Mouse (Mus musculus): ENCODE measurements around the gene Pde4a. TPM values are rescaled to one million over a fixed set of nuclear protein-coding genes. Genes with fewer than 3 reads are reported as not detected.
"Not testable (repeated sequence)": the region's sequence is repeated elsewhere in the genome, so short reads cannot be mapped to it uniquely, and the experiment has no call there.

The Pde4a gene
- polyA plus RNA-seq, 1 experiment from 2014 or later: 4.7 TPM

DNA sequence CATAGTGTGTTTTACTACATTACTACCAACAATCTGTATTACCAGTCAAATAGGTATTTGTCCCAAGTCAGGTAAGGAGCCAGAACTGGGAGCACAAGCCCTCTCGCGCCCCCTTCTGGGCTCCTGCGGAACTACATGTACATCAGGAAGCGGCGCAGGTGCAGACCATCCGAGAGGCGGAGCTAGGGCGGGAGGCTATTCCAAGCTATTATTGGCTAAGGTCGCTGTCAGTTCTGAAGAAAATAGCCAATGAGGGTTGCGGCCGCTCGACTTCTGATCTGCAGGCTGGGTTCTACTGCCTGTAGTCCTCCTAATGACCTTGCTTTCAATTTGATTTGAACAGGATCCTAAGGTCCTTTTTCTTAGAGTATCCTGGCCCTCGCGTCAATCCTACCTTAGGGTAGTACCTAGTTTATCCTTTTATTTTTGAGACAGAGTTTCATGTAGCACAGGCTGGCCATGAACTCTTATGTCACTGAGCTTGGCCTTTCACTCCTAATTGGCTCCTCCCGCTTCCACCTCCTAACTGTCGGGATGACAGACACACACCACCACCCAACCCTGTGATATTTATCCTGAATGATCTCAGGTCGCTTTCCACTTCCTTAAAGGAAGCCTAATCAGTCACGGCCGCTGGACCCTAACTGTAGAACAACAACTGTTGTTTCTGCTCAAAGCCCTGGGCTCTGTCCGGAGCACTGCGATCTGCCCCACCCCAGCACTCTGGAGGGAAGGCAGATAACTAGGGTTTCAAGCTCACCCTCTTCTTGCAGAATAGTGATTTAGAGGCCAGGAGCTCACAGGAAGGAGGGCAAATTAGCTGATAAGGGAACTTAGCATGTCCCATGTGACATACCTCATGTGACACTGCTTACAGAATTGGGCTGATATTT, 55.2 kb downstream of the Pde4a start:
- Histone ChIP-seq H3K9ac (ENCODE audit: low read length) (peak overlapping the region; percentile 13), H3K27ac (ENCODE audit: low read length) (peak overlapping the region; percentile 34; the same call in 1 of the 2 replicates), H3K36me3 (ENCODE audit: control insufficient read depth, insufficient read depth, low read length) (no peaks in the 10 kb centered on the region), H3K4me1 (ENCODE audit: control insufficient read depth, insufficient read depth, low read length) (0 out of 2 replicates have a peak, but pooled peaks cover 4% of the 10 kb centered on the region), H3K4me3 (replicated peaks; ENCODE audit: low read length) (peak overlapping the region; percentile 34), H3K4me2 (ENCODE audit: low read depth, low read length) (peak overlapping the region; percentile 53), H3K9me3 (replicated peaks; ENCODE audit: control insufficient read depth, low read length) (no peaks in the 10 kb centered on the region), H3K27me3 (ENCODE audit: control insufficient read depth, insufficient read depth, low read length) (no peaks in the 10 kb centered on the region)
- ATAC-seq (ENCODE audit: insufficient read depth, low FRiP score): peak; percentile 89; the same call in 1 of the 2 replicates
- 13% methylated on average over 21 of the region's 21 CpGs for WGBS

DNA sequence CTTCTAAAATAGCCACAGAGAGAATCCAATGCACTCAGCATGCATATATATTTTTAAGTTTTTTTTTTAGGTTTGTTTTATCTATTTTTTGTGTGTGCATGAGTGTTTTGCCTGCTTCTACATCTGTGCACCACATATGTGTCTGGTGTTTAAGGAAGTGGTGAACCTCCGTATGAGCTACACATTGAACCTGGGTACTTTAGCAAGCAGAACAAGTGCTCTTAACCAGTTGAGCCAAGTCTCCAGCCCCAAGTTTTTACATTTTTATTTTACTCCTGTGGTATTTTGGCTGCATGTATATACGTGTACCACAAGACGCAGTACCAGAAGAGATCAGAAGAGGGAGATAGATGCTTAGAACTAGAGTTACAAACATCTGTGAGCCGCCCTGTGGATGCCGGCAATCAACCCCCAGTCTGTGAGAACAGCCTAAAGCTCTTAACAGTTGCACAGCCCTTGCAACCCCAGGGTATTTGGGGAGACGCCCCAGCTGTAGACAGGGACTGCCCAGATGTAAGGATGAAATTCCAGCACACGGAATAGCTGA, 55.9 kb downstream of the Pde4a start:
- Histone ChIP-seq H3K27ac (ENCODE audit: low read length) (no peak overlapping the region), H3K9me3 (replicated peaks; ENCODE audit: control insufficient read depth, low read length) (no peaks in the 10 kb centered on the region), H3K4me2 (ENCODE audit: low read depth, low read length) (no peak overlapping the region; the same call in 1 of the 2 replicates), H3K36me3 (ENCODE audit: control insufficient read depth, insufficient read depth, low read length) (no peaks in the 10 kb centered on the region), H3K27me3 (ENCODE audit: control insufficient read depth, insufficient read depth, low read length) (no peaks in the 10 kb centered on the region), H3K4me1 (ENCODE audit: control insufficient read depth, insufficient read depth, low read length) (0 out of 2 replicates have a peak, but pooled peaks cover 4% of the 10 kb centered on the region), H3K9ac (ENCODE audit: low read length) (no peak overlapping the region), H3K4me3 (replicated peaks; ENCODE audit: low read length) (no peak overlapping the region)
- no peak for ATAC-seq (ENCODE audit: insufficient read depth, low FRiP score)
- WGBS: 17% methylated on average over 7 of the region's 7 CpGs

DNA sequence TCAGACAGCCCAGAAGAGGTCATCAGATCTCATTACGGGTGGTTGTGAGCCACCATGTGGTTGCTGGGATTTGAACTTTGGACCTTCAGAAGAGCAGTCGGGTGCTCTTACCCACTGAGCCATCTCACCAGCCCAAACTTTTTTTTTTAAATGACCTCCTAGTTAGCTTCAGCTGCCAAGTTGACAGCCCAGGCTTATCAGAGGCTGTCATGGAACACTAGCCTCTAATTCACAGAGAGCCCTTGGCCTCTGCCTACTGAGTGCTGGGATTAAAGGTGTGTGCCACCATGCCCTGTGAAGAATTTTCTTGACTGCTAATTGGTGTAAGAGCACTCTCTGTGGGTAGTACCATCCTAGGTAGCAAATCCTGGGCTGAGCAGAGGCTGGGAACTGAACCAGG, 58.0 kb downstream of the Pde4a start:
- not testable (repeated sequence) for H3K27me3 ChIP-seq (ENCODE audit: control insufficient read depth, insufficient read depth, low read length); H3K4me3 ChIP-seq (replicated peaks; ENCODE audit: low read length); ATAC-seq (ENCODE audit: insufficient read depth, low FRiP score); H3K9me3 ChIP-seq (replicated peaks; ENCODE audit: control insufficient read depth, low read length); H3K36me3 ChIP-seq (ENCODE audit: control insufficient read depth, insufficient read depth, low read length); H3K4me1 ChIP-seq (ENCODE audit: control insufficient read depth, insufficient read depth, low read length); H3K9ac ChIP-seq (ENCODE audit: low read length); H3K27ac ChIP-seq (ENCODE audit: low read length); H3K4me2 ChIP-seq (ENCODE audit: low read depth, low read length)
- WGBS: 89% methylated on average over 1 of the region's 2 CpGs

DNA sequence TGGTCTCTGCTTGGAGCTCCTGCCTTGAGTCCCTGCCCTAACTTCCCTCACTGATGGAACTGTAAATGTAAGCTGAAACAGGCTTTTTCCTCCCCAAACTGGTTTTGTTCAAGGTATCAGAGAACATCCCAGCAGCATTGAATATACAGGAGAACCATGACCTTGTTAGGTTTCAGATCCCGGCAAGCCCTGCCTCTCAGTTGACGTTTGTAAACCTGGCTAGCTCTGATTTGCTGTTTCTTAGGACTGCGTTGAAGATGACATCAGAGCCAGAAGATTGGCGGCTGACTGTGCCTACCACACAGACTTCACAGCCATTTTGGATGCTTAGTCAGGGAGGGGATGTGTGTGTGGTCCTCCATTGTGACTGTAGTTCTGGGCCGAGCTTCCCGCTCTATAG, 58.4 kb downstream of the Pde4a start:
- no peak overlapping the region for H3K4me2 ChIP-seq (ENCODE audit: low read depth, low read length)
- no peak overlapping the region for H3K27ac ChIP-seq (ENCODE audit: low read length)
- no peaks in the 10 kb centered on the region for H3K9me3 ChIP-seq (replicated peaks; ENCODE audit: control insufficient read depth, low read length)
- no peak overlapping the region for H3K4me3 ChIP-seq (replicated peaks; ENCODE audit: low read length)
- H3K36me3 ChIP-seq (ENCODE audit: control insufficient read depth, insufficient read depth, low read length): no peaks in the 10 kb centered on the region
- 87% methylated on average over 6 of the region's 6 CpGs for WGBS
- H3K9ac ChIP-seq (ENCODE audit: low read length): no peak overlapping the region
- H3K4me1 ChIP-seq (ENCODE audit: control insufficient read depth, insufficient read depth, low read length): 0 out of 2 replicates have a peak, but pooled peaks cover 7% of the 10 kb centered on the region
- no peaks in the 10 kb centered on the region for H3K27me3 ChIP-seq (ENCODE audit: control insufficient read depth, insufficient read depth, low read length)
- ATAC-seq (ENCODE audit: insufficient read depth, low FRiP score): no peak

DNA sequence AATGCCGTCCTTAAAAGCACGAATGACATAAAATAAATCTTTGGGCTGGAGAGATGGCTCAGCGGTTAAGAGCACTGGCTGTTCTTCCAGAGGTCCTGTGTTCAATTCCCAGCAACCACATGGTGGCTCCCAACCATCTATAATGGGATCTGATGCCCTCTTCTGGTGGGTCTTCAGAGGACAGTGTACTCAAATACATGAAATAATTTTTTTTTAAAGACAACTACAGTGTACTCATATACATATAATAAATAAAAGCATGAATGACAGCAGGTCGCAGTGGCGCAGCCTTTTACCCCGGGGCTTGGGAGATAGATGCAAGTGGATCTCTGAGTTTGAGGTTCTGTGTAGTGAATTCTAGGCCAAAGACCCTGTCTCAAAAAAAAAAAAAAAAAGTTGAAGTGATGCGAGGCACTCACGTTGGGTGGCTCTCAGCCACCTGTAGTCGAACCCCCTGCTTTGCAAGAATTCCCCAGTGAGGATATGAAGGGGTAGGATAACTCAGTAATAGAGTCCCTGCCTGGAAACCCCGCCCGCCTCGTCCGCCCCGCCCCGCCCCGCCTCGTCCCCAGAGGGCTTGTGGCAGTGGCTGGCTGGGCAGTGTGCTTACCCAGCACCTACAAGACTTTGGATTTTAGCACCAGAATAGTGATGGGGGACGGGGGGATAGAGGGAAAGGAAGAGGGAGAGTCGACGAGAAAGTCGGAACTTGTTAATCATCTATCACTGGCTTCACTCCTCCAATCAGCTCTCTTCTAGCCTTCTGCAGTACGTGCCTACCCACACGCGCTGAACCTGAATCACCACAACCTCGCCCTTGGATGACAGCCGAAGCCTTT, 59.3 kb downstream of the Pde4a start:
- peak overlapping the region; percentile 66 for H3K9ac ChIP-seq (ENCODE audit: low read length)
- H3K4me2 ChIP-seq (ENCODE audit: low read depth, low read length): peak overlapping the region; percentile 60
- peak; percentile 69 for ATAC-seq (ENCODE audit: insufficient read depth, low FRiP score)
- 0 out of 2 replicates have a peak, but pooled peaks cover 7% of the 10 kb centered on the region for H3K4me1 ChIP-seq (ENCODE audit: control insufficient read depth, insufficient read depth, low read length)
- 20% methylated on average over 26 of the region's 26 CpGs for WGBS
- 0 out of 2 replicates have a peak, but pooled peaks cover 5% of the 10 kb centered on the region for H3K36me3 ChIP-seq (ENCODE audit: control insufficient read depth, insufficient read depth, low read length)
- peak overlapping the region; percentile 48 for H3K4me3 ChIP-seq (replicated peaks; ENCODE audit: low read length)
- H3K27me3 ChIP-seq (ENCODE audit: control insufficient read depth, insufficient read depth, low read length): no peaks in the 10 kb centered on the region
- H3K9me3 ChIP-seq (replicated peaks; ENCODE audit: control insufficient read depth, low read length): no peaks in the 10 kb centered on the region
- peak overlapping the region; percentile 76 for H3K27ac ChIP-seq (ENCODE audit: low read length)

DNA sequence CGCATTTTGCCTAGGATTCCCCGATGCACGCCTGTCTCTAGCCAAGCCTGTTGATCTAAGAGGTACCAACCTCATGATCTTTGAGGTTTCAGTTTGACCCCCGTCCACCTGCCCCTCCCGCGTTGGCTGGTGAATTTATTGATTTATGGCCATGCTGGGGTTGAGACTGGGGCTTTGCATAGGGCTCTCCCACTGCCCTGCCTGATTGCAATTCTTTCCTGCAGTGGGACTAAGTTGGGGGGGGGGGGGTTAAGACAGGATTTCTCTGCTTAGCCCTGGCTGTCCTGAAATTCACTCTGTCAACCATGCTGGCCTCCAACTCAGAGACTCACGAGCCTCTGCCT, 59.9 kb downstream of the Pde4a start:
- peak overlapping the region; percentile 66; the same call in 1 of the 2 replicates for H3K9ac ChIP-seq (ENCODE audit: low read length)
- peak overlapping the region; percentile 48 for H3K4me3 ChIP-seq (replicated peaks; ENCODE audit: low read length)
- peak overlapping the region; percentile 76 for H3K27ac ChIP-seq (ENCODE audit: low read length)
- WGBS: 7% methylated on average over 7 of the region's 7 CpGs
- H3K27me3 ChIP-seq (ENCODE audit: control insufficient read depth, insufficient read depth, low read length): no peaks in the 10 kb centered on the region
- ATAC-seq (ENCODE audit: insufficient read depth, low FRiP score): 0 out of 2 replicates have a peak, but pooled peaks have one; percentile 1
- H3K4me2 ChIP-seq (ENCODE audit: low read depth, low read length): peak overlapping the region; percentile 60
- no peaks in the 10 kb centered on the region for H3K9me3 ChIP-seq (replicated peaks; ENCODE audit: control insufficient read depth, low read length)
- H3K4me1 ChIP-seq (ENCODE audit: control insufficient read depth, insufficient read depth, low read length): 0 out of 2 replicates have a peak, but pooled peaks cover 7% of the 10 kb centered on the region
- H3K36me3 ChIP-seq (ENCODE audit: control insufficient read depth, insufficient read depth, low read length): 0 out of 2 replicates have a peak, but pooled peaks cover 5% of the 10 kb centered on the region

DNA sequence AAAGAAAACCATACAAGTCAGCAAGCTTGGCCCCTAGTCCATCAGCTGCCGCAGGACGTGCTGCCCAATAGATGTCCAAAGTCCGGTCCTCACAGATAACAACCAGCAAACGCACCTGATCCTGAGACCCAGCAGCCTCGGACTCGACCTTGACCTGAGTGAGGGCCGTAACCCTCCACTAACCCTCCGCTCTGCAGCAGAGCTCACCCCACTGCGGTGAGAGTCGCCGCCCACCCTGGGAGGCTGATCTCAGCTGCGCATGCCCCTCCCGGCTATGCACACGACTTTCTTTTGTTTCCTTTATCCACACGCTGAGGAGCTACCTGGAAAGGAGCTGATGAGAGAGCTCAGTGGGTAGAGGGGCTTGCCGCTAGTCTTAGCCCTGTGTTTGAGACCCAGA, 61.8 kb downstream of the Pde4a start:
- peak overlapping the region; percentile 16; the same call in 1 of the 2 replicates for H3K27ac ChIP-seq (ENCODE audit: low read length)

DNA sequence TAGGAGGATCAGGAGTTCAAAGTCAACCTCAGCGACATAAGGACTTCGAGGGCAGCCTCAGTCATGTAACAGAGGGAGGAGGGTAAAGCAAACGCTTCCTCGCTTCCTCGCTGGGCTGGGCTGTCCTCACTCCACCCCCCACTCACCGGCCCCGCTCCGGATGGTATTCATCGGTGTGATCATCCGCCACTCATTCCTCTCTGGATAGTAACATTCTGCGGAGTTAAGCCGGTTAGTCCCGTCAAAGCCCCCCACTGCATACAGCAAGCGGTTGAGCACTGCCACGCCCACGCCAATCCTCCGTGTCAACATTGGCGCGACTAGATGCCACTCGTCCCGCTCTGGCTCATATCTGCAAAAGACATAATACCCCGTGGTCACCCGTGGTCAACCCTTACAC, 66.0 kb downstream of the Pde4a start:
- 49% methylated on average over 23 of the region's 23 CpGs for WGBS
- peaks cover 3% of the 10 kb centered on the region; the same call in 1 of the 2 replicates for H3K4me1 ChIP-seq (ENCODE audit: control insufficient read depth, insufficient read depth, low read length)
- H3K36me3 ChIP-seq (ENCODE audit: control insufficient read depth, insufficient read depth, low read length): peaks cover 21% of the 10 kb centered on the region
- H3K27me3 ChIP-seq (ENCODE audit: control insufficient read depth, insufficient read depth, low read length): no peaks in the 10 kb centered on the region
- no peak for ATAC-seq (ENCODE audit: insufficient read depth, low FRiP score)
- no peak overlapping the region for H3K27ac ChIP-seq (ENCODE audit: low read length)
- H3K4me3 ChIP-seq (replicated peaks; ENCODE audit: low read length): no peak overlapping the region
- no peak overlapping the region for H3K9ac ChIP-seq (ENCODE audit: low read length)
- H3K4me2 ChIP-seq (ENCODE audit: low read depth, low read length): no peak overlapping the region
- no peaks in the 10 kb centered on the region for H3K9me3 ChIP-seq (replicated peaks; ENCODE audit: control insufficient read depth, low read length)

More for the DNA sequence above, 61.8 kb downstream of the Pde4a start:
- ATAC-seq (ENCODE audit: insufficient read depth, low FRiP score): peak; percentile 54; the same call in 1 of the 2 replicates
- Histone ChIP-seq H3K9me3 (replicated peaks; ENCODE audit: control insufficient read depth, low read length) (no peaks in the 10 kb centered on the region), H3K4me3 (replicated peaks; ENCODE audit: low read length) (peak overlapping the region; percentile 42), H3K36me3 (ENCODE audit: control insufficient read depth, insufficient read depth, low read length) (peaks cover 11% of the 10 kb centered on the region), H3K9ac (ENCODE audit: low read length) (peak overlapping the region; percentile 64), H3K4me1 (ENCODE audit: control insufficient read depth, insufficient read depth, low read length) (0 out of 2 replicates have a peak, but pooled peaks cover 3% of the 10 kb centered on the region), H3K27me3 (ENCODE audit: control insufficient read depth, insufficient read depth, low read length) (no peaks in the 10 kb centered on the region), H3K4me2 (ENCODE audit: low read depth, low read length) (peak overlapping the region; percentile 50)
- 12% methylated on average over 16 of the region's 16 CpGs for WGBS

Data from stomach, embryonic 16.5 days (tissue).